Mouse (Mus musculus): ENCODE measurements at regions not wholly inside any gene's neighbourhood (a gene's known extent, or its start where the extent isn't known, plus 50 kb on each side); places are given as distances from the start of the nearest gene placed in this dataset.
A peak's percentile ranks its signal among the peaks of the same experiment; 100 is the strongest.

- DNase-seq (ENCODE audit: low read depth, low spot score): no peak
Measured at GRCm38 (mm10) chr3:54443791-54444190, 82.9 kb downstream of the Postn start.

GRCm38 (mm10) chr3:54446889-54447288 lies 86.0 kb downstream of the Postn start:
- DNase-seq (ENCODE audit: low read depth, low spot score): no peak

- no peak for DNase-seq (ENCODE audit: low read depth, low spot score)
Measured at GRCm38 (mm10) chr3:54457416-54457815, 96.5 kb downstream of the Postn start.

- no peak for DNase-seq (ENCODE audit: low read depth, low spot score)
Measured at GRCm38 (mm10) chr3:54461366-54461765, 100.5 kb downstream of the Postn start.

GRCm38 (mm10) chr3:54466097-54466496 lies 105.2 kb downstream of the Postn start:
- no peak for DNase-seq (ENCODE audit: low read depth, low spot score)

GRCm38 (mm10) chr3:54474209-54474608 lies 113.3 kb downstream of the Postn start:
- DNase-seq (ENCODE audit: low read depth, low spot score): no peak

GRCm38 (mm10) chr3:54475879-54476278 lies 115.0 kb downstream of the Postn start:
- DNase-seq (ENCODE audit: low read depth, low spot score): no peak

- no peak for DNase-seq (ENCODE audit: low read depth, low spot score)
Measured at GRCm38 (mm10) chr3:54477986-54478385, 117.1 kb downstream of the Postn start.

- no peak for DNase-seq (ENCODE audit: low read depth, low spot score)
Measured at GRCm38 (mm10) chr3:54480251-54480650, 119.3 kb downstream of the Postn start.

- DNase-seq (ENCODE audit: low read depth, low spot score): no peak
Measured at GRCm38 (mm10) chr3:54487346-54487745, 126.4 kb downstream of the Postn start.

GRCm38 (mm10) chr3:54487844-54488243 lies 126.9 kb downstream of the Postn start:
- DNase-seq (ENCODE audit: low read depth, low spot score): peak; percentile 9

GRCm38 (mm10) chr3:54490249-54490900 lies 129.5 kb downstream of the Postn start:
- no peak for DNase-seq (ENCODE audit: low read depth, low spot score)

GRCm38 (mm10) chr3:54493567-54493966 lies 132.7 kb downstream of the Postn start:
- no peak for DNase-seq (ENCODE audit: low read depth, low spot score)

GRCm38 (mm10) chr3:54504997-54505396 lies 144.1 kb downstream of the Postn start:
- no peak for DNase-seq (ENCODE audit: low read depth, low spot score)

- DNase-seq (ENCODE audit: low read depth, low spot score): no peak
Measured at GRCm38 (mm10) chr3:54507575-54507974, 146.7 kb downstream of the Postn start.

GRCm38 (mm10) chr3:54508906-54509305 lies 148.0 kb downstream of the Postn start:
- no peak for DNase-seq (ENCODE audit: low read depth, low spot score)

GRCm38 (mm10) chr3:54517251-54517650 lies 156.3 kb downstream of the Postn start:
- DNase-seq (ENCODE audit: low read depth, low spot score): no peak

- no peak for DNase-seq (ENCODE audit: low read depth, low spot score)
Measured at GRCm38 (mm10) chr3:54522716-54523115, 161.8 kb downstream of the Postn start.

GRCm38 (mm10) chr3:54526618-54527017 lies 165.7 kb downstream of the Postn start:
- no peak for DNase-seq (ENCODE audit: low read depth, low spot score)

GRCm38 (mm10) chr3:54528292-54528691 lies 164.3 kb upstream of the Supt20 start:
- peak; percentile 34 for DNase-seq (ENCODE audit: low read depth, low spot score)

- DNase-seq (ENCODE audit: low read depth, low spot score): no peak
Measured at GRCm38 (mm10) chr3:54530251-54530650, 162.4 kb upstream of the Supt20 start.

- no peak for DNase-seq (ENCODE audit: low read depth, low spot score)
Measured at GRCm38 (mm10) chr3:54535361-54535760, 157.2 kb upstream of the Supt20 start.

- no peak for DNase-seq (ENCODE audit: low read depth, low spot score)
Measured at GRCm38 (mm10) chr3:54538055-54538454, 154.6 kb upstream of the Supt20 start.

GRCm38 (mm10) chr3:54540540-54541080 lies 152.0 kb upstream of the Supt20 start:
- no peak for DNase-seq (ENCODE audit: low read depth, low spot score)
